Mouse (Mus musculus): Measurements from ENCODE around the gene Gadd45a.
"Not testable (repeated sequence)": the region's sequence is repeated elsewhere in the genome, so short reads cannot be mapped to it uniquely, and the experiment has no call there.

The Gadd45a gene

DNA sequence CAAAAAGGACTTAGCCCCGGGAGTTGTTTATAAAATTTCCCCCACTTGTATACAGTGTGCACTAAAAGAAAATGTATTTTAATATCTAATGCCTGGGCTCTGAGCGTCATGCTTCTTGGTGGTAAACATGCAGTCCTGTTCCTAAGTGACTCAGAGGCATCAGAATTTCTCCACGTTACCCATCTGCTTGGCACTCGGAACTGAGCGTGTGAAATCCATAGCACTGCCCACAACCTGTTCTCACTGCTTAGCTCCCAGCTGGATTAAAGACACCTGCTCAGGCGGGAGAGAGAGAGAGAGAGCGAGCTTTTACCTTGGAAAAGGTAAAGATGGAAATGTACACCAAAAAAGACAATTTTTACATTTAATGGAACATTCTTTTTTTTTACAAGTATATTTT, 18.3 kb downstream of the Gadd45a start:
- not testable (repeated sequence) for DNase-seq (ENCODE audit: low spot score in 2 of 2)

DNA sequence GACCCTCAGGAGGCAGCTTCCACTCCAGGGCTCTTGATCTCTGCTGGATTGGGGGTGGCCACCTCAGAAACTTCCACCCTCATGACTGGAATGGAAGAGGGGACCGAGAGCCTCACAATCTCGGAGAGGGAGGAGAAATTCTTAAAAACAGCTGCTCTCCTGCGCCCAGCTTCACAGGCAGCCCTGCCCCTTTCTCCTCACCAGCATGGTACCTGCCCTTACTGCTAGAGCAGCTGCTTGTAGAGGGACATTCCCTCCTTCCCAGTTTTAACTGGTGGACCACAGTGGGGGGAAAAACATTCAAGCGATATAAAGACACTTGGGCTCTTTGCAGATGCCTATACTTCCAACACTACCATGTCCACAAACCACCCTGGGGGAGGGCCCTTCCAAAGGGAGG, 18.9 kb downstream of the Gadd45a start:
- no peak for DNase-seq (ENCODE audit: low spot score in 2 of 2)

DNA sequence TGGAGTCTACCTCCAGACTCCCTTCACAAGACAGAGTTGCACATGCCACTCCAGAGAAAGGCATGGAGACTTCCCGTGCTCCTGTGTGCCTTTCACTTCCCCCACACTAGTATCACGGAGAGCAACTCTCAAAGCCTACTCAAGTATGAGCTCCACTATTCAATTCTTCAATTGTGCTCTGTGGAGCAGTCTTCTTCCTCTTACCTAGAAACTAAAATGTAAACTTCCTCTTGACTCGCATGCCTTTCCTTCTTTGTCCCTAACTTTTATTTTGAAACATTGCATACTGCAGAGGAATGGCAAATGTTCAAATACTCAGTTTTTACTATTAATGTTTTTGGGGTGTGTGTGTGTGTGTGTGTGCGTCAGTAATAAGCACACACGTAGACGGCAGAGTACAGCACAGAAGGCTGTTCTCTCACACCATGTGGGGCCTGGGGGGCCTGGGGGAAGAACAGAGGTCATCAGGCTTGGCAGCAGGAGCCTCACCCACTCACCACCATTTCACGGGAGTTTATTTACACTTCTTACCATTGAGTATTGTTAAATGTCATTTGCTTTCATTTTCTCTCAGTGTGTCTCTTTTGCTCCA, 20.6 kb downstream of the Gadd45a start:
- no peak for DNase-seq (ENCODE audit: low spot score in 2 of 2)

DNA sequence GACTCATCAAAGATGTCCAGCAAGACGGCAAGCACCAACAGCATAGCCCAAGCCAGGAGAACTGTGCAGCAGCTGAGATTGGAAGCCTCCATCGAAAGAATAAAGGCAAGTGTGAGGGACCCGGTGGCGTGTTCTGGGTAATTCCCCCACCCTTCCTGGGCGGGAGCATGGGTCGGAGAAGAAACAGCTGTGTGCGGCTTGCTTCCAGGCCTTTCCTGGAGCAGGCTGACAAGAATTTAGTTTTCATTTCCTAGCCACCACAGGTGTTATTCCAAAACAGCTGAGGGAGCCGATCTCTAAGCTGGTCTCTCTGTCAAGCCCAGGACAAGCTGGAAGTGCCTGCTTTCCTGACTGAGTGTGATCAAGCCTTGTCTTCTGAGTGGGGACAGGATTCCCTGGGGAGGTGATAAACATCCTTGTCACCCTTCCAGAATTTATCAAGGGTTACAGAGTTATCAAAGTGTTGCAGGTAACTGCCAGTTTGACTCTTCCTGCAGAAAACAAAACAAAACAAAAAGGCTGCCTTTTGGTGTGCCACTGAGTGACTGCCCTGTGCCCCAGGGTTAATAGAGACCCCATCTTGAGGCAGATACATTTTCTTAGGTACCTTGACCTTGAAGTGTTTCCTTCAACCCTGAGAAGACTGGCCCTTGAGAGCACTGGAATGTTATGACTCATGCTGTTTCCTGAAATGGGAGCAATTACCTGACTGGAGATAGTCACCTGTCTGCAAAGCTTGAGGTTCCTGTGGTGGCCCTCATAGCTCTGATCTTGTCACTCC, 21.3 kb downstream of the Gadd45a start:
- no peak for DNase-seq (ENCODE audit: low spot score in 2 of 2)

DNA sequence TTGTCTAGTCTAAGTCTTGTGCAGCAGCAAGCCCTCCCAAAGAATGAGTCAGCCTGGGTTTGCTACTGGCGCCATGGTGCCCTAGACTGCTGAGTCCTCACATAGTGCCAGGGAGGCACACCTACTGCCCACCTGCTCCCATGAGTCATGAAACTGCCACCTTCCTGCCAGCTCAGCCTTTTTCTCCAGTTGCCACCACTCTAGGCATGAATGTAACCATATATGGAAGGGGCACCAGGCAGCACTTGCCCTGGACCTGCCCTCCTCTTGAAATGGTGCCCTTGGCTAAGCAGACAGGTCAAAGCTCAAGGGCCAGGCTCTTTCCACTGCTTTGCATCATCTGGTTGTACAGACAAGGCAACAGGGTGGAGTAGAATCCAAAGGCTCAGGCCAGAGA, 22.6 kb downstream of the Gadd45a start:
- no peak for DNase-seq (ENCODE audit: low spot score in 2 of 2)

DNA sequence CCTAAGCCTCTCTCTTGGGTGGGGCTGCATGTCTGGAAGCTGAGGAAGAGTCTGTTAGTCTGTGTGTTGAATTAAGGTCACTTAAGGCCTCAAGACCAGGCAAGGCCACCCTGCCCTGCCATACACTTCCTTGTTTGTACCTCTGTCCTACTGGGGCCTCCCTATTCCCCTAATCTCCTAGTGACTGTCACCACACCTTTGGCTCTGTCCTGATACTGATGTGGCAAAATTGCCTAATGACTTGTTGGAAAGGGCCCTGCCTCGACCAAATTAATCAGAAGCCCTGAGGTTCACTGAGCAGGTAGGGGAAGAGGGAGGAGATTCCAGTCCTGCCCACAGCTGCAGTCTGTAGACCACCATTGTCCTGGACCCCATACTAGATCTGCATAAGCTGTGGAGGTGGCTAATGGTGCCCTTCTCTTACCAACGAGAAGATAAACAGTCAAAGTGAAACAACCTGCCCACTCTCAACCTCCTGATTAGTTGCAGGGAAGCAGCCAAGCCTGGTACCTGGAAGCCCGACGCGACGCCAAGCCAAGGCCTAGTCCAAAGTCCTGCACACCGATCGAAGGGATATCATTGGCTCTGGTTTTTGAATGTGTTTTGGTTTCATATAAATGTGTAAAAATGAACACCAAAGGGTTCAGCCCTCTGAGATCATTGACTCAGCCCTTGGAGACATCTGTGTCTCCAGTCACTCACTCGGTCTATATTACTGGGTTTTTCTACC, 23.1 kb downstream of the Gadd45a start:
- DNase-seq (ENCODE audit: low spot score in 2 of 2), result no peak

DNA sequence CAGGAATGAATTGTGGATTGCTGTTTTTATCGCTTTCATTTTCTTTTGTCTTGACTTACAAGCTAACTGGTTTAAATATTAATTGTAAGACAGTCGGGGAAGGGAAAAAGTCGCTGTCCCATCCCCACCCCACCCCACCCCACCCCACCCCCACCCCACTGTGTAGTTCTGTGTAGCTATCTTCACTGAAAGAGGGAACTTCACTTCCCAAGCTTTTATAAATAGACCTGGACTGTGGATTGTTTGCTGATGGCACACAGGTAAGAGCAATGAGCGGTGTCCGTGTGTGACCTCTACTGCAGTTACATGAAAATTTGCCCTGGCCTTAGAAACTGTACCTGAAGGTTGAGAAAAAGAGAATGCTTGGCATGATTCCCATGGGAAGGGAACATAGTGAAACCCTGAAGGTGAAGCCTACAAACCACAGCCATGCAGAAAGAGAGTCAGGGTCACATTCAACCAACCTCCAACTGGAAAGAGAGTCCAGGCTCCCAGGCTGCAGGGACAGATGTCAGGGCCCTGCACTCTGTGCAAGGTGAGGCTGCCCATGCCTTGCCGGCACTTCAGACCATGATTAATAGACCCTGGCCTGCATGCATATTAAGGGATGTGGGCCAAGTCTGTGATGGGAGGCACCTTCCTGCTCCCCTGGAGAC, 23.8 kb downstream of the Gadd45a start:
- DNase-seq (ENCODE audit: low spot score in 2 of 2), result no peak

DNA sequence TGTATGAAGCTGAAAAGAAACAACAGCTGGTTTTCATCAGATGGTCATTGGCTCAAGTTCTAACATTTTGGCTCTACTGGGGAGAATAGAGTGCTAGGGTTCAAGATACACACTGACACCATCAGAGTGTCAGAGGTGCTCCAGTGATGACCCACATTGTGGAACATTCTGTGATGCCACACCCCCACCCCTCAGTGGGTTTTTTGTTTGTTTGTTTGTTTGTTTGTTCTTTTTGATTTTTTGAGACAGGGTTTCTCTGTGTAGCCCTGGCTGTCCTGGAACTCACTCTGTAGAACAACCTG, 26.1 kb downstream of the Gadd45a start:
- no peak for DNase-seq (ENCODE audit: low spot score in 2 of 2)

DNA sequence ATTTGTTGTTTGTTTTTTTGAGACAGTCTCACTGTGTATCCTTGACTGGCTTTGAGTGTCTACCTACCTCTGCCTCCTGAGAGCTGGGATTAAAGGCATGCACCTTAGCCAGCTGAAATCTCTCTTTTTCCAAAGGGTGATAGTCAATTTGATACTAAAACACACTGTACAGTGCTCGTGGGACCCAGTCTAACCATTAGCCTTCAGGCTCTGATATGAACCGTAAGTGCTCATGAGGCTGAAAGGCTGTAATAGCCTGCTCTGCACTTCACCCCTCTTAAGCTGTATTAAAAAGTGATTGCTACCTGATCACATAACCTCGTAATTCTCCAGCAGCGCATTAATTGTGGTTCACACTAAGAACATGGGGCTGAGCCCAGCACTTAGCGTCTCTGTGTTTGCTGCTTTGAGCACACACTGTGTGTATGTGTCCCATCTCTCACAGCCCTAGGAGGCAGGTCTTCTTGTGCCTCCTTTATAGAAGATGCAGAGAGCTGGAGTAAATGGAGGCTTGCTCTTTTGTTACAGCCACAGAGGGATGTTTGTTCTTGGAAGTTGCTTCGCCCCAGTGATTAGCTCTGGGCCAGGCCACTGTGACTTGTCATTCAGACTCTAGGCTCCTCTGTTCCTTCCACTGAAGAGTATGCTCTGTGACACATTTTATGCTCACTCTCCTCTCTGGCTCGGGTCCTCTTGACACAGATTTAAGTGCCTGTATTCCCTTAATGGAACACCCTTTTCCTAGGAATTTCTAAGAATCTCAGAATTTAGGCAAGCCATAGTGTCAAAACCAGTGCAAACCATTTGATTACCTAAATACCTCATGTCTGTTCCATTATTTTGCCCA, 26.7 kb downstream of the Gadd45a start:
- no peak for DNase-seq (ENCODE audit: low spot score in 2 of 2)

DNA sequence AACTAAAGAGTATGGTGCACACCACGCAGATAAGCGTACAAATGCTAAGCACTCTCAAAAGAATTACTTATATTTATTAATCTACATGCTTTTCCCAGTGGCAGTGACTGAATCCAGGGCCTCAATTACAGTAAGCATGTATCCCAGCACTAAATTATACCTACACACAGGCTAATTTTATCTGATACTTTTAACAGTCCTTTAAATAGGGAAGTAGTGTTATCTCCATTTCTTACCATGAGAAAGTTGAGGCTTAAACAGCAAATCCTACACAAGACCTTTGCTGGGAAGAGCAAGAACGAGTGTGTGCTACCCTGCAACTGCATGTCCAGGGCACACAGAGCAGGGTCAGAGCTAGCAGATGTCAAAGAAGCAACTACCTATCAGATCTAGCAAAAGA, 27.4 kb downstream of the Gadd45a start:
- DNase-seq (ENCODE audit: low spot score in 2 of 2), result no peak

DNA sequence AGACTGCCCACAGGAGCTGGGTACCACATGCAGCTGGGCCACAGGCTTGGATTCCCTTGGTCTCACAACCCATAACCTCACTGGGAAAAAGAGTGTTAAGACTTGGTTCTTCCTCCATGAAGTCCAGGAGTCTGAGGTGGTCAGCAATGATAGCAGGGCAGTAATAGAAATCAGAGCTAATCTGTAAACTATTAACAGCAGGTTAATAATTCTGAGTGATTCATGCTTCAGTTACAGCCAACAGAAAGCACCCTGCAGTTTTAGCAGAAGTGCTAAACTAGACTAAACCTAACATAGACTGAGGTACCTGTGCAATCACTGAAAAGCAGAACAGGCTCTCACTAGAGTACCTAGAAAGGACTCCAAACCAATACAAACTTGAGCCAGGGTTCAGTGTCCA, 37.5 kb downstream of the Gadd45a start:
- DNase-seq (ENCODE audit: low spot score in 2 of 2), result no peak

DNA sequence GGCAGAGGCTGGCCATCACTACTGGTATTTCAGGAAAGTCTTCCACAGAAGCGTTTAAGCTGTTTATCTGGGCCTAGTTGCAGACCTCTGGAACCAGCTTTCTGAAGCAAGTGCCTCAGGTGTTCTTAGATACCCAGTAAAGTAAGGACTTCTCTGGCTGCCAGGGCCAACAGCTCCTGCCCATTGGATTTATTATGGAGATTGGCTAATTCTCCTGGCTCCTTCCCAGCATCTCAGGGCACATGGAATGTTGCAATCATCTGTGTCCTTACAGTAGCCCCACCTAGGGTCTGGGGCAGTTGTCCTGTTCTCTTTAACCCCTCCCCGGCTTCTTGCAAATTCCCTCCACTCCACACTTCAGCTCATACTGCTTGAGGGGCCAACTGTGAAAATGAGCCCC, 38.6 kb downstream of the Gadd45a start:
- no peak for DNase-seq (ENCODE audit: low spot score in 2 of 2)

DNA sequence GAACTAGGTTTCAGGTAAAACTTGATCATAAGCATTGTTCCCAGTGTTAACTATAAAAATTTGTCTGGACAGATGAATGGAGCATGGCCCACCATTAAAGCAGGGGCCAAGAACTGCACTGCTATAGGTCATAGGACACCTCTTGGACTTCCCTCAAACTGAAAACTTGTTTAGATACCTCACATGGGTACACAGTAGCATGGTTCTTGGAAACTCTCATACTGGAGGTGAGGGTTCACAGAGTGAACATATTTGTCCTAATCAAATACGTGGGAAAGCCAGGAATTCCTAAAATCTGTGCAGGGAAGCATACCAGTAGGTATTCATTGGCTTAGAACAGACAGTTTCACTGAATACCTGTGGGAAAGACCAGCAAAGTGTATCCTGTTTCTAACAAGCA, 41.0 kb downstream of the Gadd45a start:
- DNase-seq (ENCODE audit: low spot score in 2 of 2), result no peak

DNA sequence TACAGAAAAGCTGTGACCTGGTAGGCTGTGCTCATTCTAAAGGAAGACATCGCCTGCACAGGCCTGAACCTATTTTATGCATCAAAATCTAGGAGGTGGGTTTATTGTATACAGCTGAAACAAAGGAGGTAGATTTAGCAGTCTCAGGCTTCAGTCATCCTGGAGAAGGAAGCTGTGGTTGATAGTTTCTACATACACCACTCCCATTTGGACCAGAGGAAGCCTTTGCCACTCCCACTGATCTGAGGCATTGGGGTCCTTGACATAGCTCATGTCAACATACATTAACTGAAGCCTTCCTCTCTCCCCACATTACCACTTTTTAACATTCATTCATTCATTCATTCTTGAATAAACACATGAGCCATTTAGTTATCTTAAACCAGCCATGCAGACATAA, 41.4 kb downstream of the Gadd45a start:
- no peak for DNase-seq (ENCODE audit: low spot score in 2 of 2)

DNA sequence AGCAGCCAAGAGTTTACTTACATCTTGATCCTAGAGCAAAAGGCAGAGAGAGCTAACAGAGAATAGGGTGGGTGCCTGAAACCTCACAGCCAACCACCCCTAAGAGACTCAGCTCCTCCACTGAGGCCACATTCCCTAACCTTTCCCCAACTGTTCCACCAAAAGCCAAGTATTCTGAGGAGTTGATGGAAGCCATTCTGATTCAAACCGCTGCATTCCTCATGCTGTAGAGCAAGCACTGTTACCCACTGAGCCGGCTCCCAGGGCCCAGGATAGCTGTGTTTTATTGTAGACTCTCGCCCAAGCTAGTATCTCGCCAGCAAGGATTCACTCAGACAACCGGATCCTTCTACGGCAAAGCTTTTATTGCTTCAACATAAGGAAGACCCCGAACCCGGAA, 42.3 kb downstream of the Gadd45a start:
- no peak for DNase-seq (ENCODE audit: low spot score in 2 of 2)

DNA sequence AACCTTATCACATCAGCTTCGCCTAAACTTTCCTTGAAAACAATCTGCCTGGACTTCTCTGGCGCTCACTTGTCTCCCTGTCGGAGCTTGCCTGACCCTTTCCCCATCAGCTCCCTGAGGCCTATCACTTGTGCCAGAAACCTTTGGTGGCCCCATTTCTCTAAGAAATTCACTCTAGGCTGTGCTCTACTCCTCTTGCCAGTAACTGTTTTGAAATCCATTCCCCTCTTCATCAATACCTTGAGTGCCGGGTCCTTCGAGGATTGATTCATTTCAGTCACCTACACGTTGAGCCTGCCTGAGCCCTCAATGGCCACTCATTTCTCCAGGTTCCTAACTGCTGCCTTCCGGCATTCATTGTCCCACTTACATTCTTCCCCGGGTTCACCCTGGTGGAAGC, 44.5 kb downstream of the Gadd45a start:
- no peak for DNase-seq (ENCODE audit: low spot score in 2 of 2)

DNA sequence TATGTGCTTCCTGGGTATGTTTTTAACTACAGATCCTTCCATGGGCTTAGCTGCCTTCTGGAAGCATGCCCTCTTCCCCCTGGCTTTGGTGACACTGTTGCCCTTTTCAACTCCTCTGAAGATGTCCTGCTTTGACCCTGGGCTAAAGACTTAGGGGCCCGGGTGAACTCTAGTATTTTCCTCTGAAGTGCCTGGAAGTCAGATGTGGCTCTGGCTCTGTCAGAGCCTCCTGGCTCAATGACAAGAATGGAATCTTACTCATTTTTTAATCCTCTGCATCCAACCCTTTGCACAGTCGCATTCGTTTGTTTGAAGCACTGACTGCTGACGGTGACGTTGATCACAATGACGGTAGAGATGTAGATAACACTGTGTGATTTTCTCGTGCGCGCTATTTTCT, 45.0 kb downstream of the Gadd45a start:
- DNase-seq (ENCODE audit: low spot score in 2 of 2), result no peak

DNA sequence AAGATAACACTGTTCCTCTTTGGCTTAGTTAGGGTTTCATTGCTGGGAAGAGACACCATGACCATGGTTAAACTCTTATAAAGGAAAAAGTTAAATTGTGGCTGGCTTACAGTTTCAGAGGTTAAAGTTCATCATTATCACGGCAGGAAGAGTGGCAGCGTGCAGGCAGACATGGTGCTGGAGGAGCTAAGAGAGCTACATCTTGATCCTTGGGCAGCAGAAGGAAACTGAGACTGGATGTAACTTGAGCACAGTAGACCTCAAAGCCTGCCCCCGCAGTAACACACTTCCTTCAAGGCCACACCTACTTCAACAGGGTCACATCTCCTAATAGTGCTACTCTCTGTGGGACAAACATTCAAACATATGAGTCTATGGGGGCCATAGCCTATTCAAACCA, 47.7 kb downstream of the Gadd45a start:
- no peak for DNase-seq (ENCODE audit: low spot score in 2 of 2)

DNA sequence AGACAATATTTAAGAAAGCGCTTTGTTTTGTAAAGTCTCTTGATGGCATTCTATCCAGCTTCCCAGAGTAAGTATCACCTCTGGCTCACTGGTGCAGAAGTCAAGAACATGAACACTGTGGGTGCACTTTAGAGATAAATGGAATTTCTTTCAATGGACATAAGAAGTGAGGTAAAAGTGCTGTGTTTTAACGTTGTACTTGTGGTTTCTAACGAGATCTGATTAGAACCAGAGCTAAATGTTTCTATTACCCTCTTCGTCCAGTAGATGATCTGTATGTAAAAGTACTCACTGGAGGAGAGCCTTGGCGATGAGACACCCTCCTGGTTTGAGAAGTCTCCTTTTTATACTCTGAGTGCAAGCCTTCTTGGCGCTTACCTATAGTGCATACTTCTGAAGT, 48.2 kb downstream of the Gadd45a start:
- DNase-seq (ENCODE audit: low spot score in 2 of 2), result no peak

DNA sequence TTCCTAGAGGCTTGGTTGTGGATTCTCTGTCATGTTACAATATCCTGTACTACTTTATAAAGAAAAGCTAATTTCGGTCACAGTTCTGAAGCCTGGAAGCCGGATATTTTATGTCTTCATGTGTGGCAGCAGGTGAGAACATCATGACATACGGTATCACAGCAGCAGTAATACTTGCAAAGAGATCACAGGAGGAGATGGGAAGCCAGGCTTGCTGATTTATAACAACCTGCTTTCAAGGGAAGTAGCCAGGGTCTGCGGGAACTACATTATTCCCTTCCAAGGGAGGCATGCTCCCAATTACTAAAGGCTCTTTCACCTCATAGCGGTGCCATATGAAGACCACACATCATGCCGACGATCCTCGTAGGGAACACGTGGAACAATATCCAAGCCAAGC, 48.9 kb downstream of the Gadd45a start:
- no peak for DNase-seq (ENCODE audit: low spot score in 2 of 2)

DNA sequence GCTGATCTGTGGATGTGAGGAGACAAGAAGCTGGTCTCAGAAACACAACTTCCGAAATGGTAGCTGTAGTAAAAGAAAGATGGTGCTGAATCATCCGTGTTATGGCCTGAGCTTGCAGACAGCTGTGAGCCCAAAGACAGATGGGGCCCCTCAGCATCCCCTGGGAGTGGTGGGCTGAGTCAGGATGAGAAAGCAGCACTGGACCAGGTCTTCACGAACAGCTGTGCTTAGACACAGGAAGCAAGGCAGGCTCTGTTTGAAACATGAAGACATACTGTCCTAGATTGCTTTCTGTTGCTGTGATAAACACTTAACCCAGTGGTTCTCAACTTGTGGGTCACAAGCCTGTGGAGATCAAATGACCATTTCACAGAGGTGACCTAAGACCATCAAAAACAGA, 49.6 kb downstream of the Gadd45a start:
- DNase-seq (ENCODE audit: low spot score in 2 of 2), result no peak

DNA sequence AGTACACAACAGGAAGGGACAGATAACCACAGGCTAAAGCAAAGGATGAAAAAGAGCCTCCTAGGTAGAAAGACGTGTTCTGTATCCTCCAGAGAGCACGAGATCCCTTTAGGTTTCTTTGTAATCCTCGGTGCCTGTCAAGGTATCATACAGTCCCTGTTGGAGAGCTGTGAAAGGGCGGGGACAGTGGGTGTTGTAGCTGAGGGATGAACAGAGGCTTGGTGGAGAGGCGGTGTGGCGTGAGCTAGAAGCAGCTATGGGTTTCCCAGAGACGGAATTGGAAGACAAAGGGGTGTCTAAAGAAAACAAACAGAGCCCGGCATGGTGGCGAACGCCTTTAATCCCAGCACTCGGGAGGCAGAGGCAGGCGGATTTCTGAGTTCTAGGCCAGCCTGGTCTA, 51.2 kb downstream of the Gadd45a start:
- no peak for DNase-seq (ENCODE audit: low spot score in 2 of 2)

Measured in frontal cortex, postnatal 14 days (tissue).